Mouse (Mus musculus) liver, embryonic 16.5 days (tissue): ENCODE measurements around the gene Map7. TPM values are rescaled to one million over a fixed set of nuclear protein-coding genes. Genes with fewer than 3 reads are reported as not detected.
A peak's percentile ranks its signal among the peaks of the same experiment; 100 is the strongest.

ENCODE experiments used
- ATAC-seq: fragments of 200-750 bp; cut with Nextera tagmentation; 2 replicates; pipeline ENCODE4 v1.8.0; 2017; ENCODE audit warnings: low read depth, mild to moderate bottlenecking, moderate number of reproducible peaks, moderate library complexity
- H3K27ac ChIP-seq: fragments of 300-500 bp; sonication (generic); 2 replicates; pipeline ENCODE4 v1.5.1; 2014; ENCODE audit warnings: mild to moderate bottlenecking, low read length
- H3K27me3 ChIP-seq: fragments of 300-500 bp; sonication (generic); 2 replicates; pipeline ENCODE4 v1.6.1; 2014; ENCODE audit warnings: low read depth, low read length, mixed read lengths; ENCODE audit not compliant: control insufficient read depth, insufficient read depth
- H3K36me3 ChIP-seq: fragments of 300-500 bp; sonication (generic); 2 replicates; pipeline ENCODE4 v1.6.1; 2014; ENCODE audit warnings: mild to moderate bottlenecking; ENCODE audit not compliant: control insufficient read depth, insufficient read depth
- H3K4me1 ChIP-seq: fragments of 300-500 bp; sonication (generic); 2 replicates; pipeline ENCODE4 v1.6.1; 2014; ENCODE audit warnings: low read depth, low read length, mixed read lengths; ENCODE audit not compliant: control insufficient read depth
- H3K4me2 ChIP-seq: fragments of 300-500 bp; sonication (generic); 2 replicates; pipeline ENCODE4 v1.6.1; 2014; ENCODE audit warnings: low read depth, low read length, mixed read lengths
- H3K4me3 ChIP-seq: fragments of 300-500 bp; sonication (generic); 2 replicates; pipeline ENCODE4 v1.5.1; 2014; ENCODE audit warnings: low read depth, mild to moderate bottlenecking, low read length
- H3K9ac ChIP-seq: fragments of 300-500 bp; sonication (generic); 2 replicates; pipeline ENCODE4 v1.6.1; 2014; ENCODE audit warnings: low read depth, low read length
- H3K9me3 ChIP-seq: fragments of 300-500 bp; sonication (generic); replicated peaks from 2 replicates; pipeline ENCODE4 v1.6.1; 2016; ENCODE audit warnings: low read length; ENCODE audit not compliant: control insufficient read depth
- WGBS: fragments of 180-500 bp; shearing (Covaris S2); extraction: QIAGEN DNeasy Blood & Tissue Kit; methylation state at CpG from one replicate; pipeline ENCODE4 v1.1.7; 2014; ENCODE audit not compliant: insufficient replicate concordance; 5-methylcytosine and 5-hydroxymethylcytosine counted together
- polyA plus RNA-seq: library from polyadenylated mRNA; unstranded; fragments of >200 nt; fragmentation: Nextera tagmentation; extraction: Ambion mirVana; gene quantifications from 2 replicates; pipeline ENCODE4 v1.2.1, GENCODE M21; 2015

Gene Map7
- polyA plus RNA-seq, result 4.9 and 5.3 TPM in 2 replicates

GRCm38 (mm10) chr10:20148130-20148772 lies at the start of gene Map7:
TSS of gene Map7 (plus strand) at chr10:20148471.
- 2% methylated on average over 50 of the region's 51 CpGs for WGBS
- H3K9me3 ChIP-seq, result no peaks in the 10 kb centered on the region
- H3K4me1 ChIP-seq, result peaks cover 1% of the 10 kb centered on the region
- ATAC-seq, result peak; percentile 12
- peak within 1 kb of the TSS; percentile 45; the same call in 1 of the 2 replicates for H3K27ac ChIP-seq
- peaks cover 25% of the 10 kb centered on the region for H3K27me3 ChIP-seq
- peak within 1 kb of the TSS; percentile 68 for H3K9ac ChIP-seq
- peak within 1 kb of the TSS; percentile 95 for H3K4me2 ChIP-seq
- H3K4me3 ChIP-seq, result peak within 1 kb of the TSS; percentile 72
- no peaks in the 10 kb centered on the region for H3K36me3 ChIP-seq

- Histone ChIP-seq H3K9me3 (no peaks in the 10 kb centered on the region), H3K4me2 (no peak overlapping the region), H3K4me3 (no peak overlapping the region), H3K9ac (no peak overlapping the region), H3K27ac (no peak overlapping the region), H3K27me3 (no peaks in the 10 kb centered on the region), H3K4me1 (no peaks in the 10 kb centered on the region), H3K36me3 (no peaks in the 10 kb centered on the region)
- ATAC-seq, result no peak
- 76% methylated on average over 6 of the region's 6 CpGs for WGBS
Measured at GRCm38 (mm10) chr10:20101456-20101855, 46.8 kb upstream of the Map7 start.

DNA sequence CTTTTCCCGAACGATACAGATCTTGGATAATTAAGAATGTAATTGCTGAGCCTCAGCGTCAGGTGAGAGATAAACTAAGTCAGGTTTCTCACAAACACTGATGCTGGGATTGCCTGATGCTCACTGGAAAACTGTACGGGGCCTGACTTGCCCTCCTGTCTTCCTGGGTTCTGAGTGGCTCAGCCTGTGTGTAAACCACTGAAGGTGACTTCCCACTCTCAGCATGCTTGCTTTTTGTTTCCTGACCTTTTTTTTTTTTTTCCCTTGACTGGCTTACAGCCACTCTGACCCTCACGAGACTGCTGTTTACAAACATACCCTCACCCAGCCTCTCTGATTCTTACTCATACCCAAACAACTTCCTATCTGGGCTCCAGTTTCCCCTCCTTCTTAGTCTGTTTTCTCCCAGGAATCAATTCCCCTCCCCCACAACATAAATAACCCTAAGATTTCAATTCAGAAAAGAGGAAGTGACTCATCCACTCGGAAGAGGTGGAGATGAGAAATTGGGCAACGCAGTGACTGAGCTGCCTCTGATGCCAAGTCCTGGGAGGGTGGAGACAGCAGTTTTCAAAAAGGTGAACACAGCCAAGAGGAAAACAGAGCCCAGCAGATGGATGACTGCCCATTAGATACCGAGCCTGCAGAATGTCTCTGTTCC lies 43.9 kb upstream of the Map7 start:
- H3K27me3 ChIP-seq, result no peaks in the 10 kb centered on the region
- 32% methylated on average over 8 of the region's 8 CpGs for WGBS
- 0 out of 2 replicates have a peak, but pooled peaks have one; percentile 32 for ATAC-seq

DNA sequence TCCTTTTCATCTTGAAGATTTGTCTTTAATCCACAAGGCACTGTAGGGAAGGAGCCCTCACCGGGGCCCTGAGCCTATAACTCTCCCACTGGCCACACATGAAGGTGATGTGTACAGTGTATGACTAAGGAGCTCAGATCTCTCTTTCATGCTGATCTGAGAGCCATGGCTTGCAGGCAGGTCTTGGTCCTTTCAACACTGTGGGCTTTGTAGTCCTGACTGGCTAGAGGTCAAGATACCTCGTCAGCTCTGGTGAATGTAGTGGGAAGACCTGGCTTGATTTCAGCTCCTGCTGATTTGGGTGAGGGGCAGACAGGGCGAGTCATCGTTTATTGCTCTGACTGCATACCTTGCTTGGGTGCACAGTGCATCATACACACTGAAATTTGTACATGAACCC lies 42.7 kb upstream of the Map7 start:
- Histone ChIP-seq H3K9me3 (no peaks in the 10 kb centered on the region), H3K27ac (no peak overlapping the region), H3K4me3 (no peak overlapping the region), H3K9ac (no peak overlapping the region), H3K4me1 (no peaks in the 10 kb centered on the region), H3K36me3 (no peaks in the 10 kb centered on the region; the same call in 1 of the 2 replicates), H3K4me2 (no peak overlapping the region), H3K27me3 (no peaks in the 10 kb centered on the region)
- WGBS, result 75% methylated on average over 4 of the region's 4 CpGs
- no peak for ATAC-seq

More for the DNA sequence above, 43.9 kb upstream of the Map7 start:
- Histone ChIP-seq H3K4me1 (no peaks in the 10 kb centered on the region), H3K9me3 (no peaks in the 10 kb centered on the region), H3K9ac (no peak overlapping the region), H3K27ac (no peak overlapping the region), H3K4me2 (no peak overlapping the region; the same call in 1 of the 2 replicates), H3K36me3 (no peaks in the 10 kb centered on the region), H3K4me3 (no peak overlapping the region)

GRCm38 (mm10) chr10:20107031-20107430 lies 41.2 kb upstream of the Map7 start:
- Histone ChIP-seq H3K9me3 (no peaks in the 10 kb centered on the region), H3K4me1 (no peaks in the 10 kb centered on the region), H3K9ac (no peak overlapping the region), H3K27ac (no peak overlapping the region), H3K27me3 (no peaks in the 10 kb centered on the region), H3K4me3 (no peak overlapping the region), H3K36me3 (no peaks in the 10 kb centered on the region; the same call in 1 of the 2 replicates), H3K4me2 (no peak overlapping the region)
- 81% methylated on average over 14 of the region's 14 CpGs for WGBS
- ATAC-seq, result no peak

DNA sequence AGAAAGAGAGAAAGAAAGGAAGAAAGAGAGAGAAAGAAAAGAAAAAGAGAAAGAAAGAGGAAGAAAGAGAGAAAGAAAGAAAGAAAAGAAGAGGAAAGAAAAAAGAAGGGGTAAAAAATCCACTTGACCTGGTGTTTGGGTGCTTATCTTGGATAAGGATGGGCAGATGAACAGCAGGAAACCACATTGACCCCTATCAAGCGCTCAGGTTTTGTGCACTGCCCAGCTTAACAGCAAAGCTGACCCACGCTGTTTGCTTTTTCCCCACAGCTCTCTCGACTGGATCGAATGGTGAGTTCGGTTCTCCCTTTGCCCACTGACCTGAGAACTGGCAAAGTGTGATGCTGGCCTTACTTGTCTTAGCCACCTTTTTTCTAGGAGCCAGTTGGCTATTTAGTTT lies 36.8 kb upstream of the Map7 start:
- H3K36me3 ChIP-seq, result no peaks in the 10 kb centered on the region; the same call in 1 of the 2 replicates
- H3K27me3 ChIP-seq, result no peaks in the 10 kb centered on the region
- H3K4me2 ChIP-seq, result no peak overlapping the region
- H3K9me3 ChIP-seq, result no peaks in the 10 kb centered on the region
- no peak overlapping the region for H3K27ac ChIP-seq
- H3K9ac ChIP-seq, result no peak overlapping the region
- no peaks in the 10 kb centered on the region; the same call in 1 of the 2 replicates for H3K4me1 ChIP-seq
- no peak for ATAC-seq
- H3K4me3 ChIP-seq, result no peak overlapping the region
- 27% methylated on average over 5 of the region's 5 CpGs for WGBS

DNA sequence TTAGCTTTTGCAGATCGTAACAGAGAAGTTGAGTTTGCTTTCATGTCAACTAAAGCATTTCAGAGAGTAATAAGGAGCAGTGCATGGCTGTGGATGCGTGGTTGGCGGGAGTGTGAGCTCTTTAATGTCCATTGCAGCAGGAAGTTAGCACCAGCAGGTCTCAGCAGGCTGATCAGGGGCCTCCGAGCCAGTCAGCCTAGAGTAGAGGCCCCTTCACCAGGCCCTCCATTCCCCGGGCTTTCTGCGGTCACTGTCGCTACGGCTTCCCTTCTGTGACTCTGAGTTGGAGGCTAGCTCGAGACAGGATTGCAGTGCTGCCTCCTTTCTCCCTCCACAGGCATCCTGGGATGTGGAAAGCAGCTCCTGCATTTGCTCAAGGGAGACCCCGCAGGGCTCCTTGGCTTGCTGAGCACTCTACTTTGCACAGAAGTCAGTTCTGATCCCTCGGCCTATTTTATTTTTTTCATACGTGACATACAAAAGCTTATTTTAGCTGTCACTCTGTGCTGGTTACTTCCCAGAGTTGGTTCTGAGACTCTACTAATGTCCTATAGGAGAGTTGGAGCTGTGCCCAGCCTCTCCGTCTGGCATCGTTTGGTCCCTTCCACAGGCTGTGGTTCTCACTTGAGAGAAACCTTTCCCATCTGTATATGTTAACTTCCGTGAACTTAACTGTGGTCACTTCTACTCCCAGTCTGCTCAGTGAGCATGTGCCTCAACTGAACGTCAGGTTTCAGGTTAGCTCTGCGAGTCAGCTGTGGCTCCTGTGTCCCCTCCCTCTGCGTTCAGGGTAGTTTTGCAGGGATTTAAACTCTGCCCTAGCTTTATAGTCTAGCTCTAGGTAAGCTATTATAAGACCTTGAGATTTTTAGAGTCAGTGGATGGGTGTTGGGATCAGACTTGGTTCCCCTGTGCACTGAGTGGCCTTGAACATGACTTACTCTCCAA lies 36.0 kb upstream of the Map7 start:
- H3K36me3 ChIP-seq, result no peaks in the 10 kb centered on the region; the same call in 1 of the 2 replicates
- WGBS, result 54% methylated on average over 18 of the region's 18 CpGs
- 0 out of 2 replicates have a peak overlapping the region, but pooled peaks have one; percentile 10 for H3K4me2 ChIP-seq
- H3K9ac ChIP-seq, result no peak overlapping the region
- H3K4me3 ChIP-seq, result no peak overlapping the region
- no peak overlapping the region for H3K27ac ChIP-seq
- no peaks in the 10 kb centered on the region for H3K27me3 ChIP-seq
- no peaks in the 10 kb centered on the region; the same call in 1 of the 2 replicates for H3K4me1 ChIP-seq
- no peaks in the 10 kb centered on the region for H3K9me3 ChIP-seq
- ATAC-seq, result no peak

GRCm38 (mm10) chr10:20119504-20120425 lies 28.5 kb upstream of the Map7 start:
- WGBS, result 76% methylated on average over 15 of the region's 15 CpGs
- Histone ChIP-seq H3K27ac (no peak overlapping the region), H3K27me3 (no peaks in the 10 kb centered on the region), H3K36me3 (no peaks in the 10 kb centered on the region; the same call in 1 of the 2 replicates), H3K4me3 (no peak overlapping the region), H3K9me3 (no peaks in the 10 kb centered on the region), H3K4me1 (no peaks in the 10 kb centered on the region; the same call in 1 of the 2 replicates), H3K9ac (no peak overlapping the region), H3K4me2 (no peak overlapping the region)
- no peak for ATAC-seq
